Mouse (Mus musculus) limb, embryonic 13.5 days (tissue): ENCODE results near the gene Phactr1. TPM values are rescaled to one million over a fixed set of nuclear protein-coding genes. Genes with fewer than 3 reads are reported as not detected.

ENCODE experiments used
- ATAC-seq: fragments of 200-750 bp; cut with Nextera tagmentation; 2 replicates; pipeline ENCODE4 v1.8.0; 2017; ENCODE audit warnings: low read depth, moderate number of reproducible peaks, moderate TSS enrichment; ENCODE audit not compliant: low FRiP score
- H3K27ac ChIP-seq: fragments of 300-500 bp; sonication (generic); 2 replicates; pipeline ENCODE4 v1.5.1; 2015; ENCODE audit warnings: inconsistent platforms, mild to moderate bottlenecking, moderate library complexity
- H3K27me3 ChIP-seq: fragments of 300-500 bp; sonication (generic); 2 replicates; pipeline ENCODE4 v1.6.1; 2015; ENCODE audit warnings: mild to moderate bottlenecking, inconsistent platforms
- H3K36me3 ChIP-seq: fragments of 300-500 bp; sonication (generic); 2 replicates; pipeline ENCODE4 v1.6.1; 2015; ENCODE audit warnings: inconsistent platforms, mild to moderate bottlenecking, moderate library complexity
- H3K4me1 ChIP-seq: fragments of 300-500 bp; sonication (generic); 2 replicates; pipeline ENCODE4 v1.6.1; 2015; ENCODE audit warnings: inconsistent platforms
- H3K4me2 ChIP-seq: fragments of 300-500 bp; sonication (generic); replicated peaks from 2 replicates; pipeline ENCODE4 v1.6.1; 2015; ENCODE audit warnings: inconsistent platforms, mild to moderate bottlenecking, moderate library complexity
- H3K4me3 ChIP-seq: fragments of 300-500 bp; sonication (generic); 2 replicates; pipeline ENCODE4 v1.5.1; 2015; ENCODE audit warnings: moderate library complexity, mild to moderate bottlenecking, inconsistent platforms
- H3K9ac ChIP-seq: fragments of 300-500 bp; sonication (generic); 2 replicates; pipeline ENCODE4 v1.6.1; 2015; ENCODE audit warnings: mild to moderate bottlenecking, inconsistent platforms
- H3K9me3 ChIP-seq: fragments of 300-500 bp; sonication (generic); 2 replicates; pipeline ENCODE4 v1.6.1; 2016; ENCODE audit warnings: inconsistent platforms
- WGBS: fragments of 180-500 bp; shearing (Covaris S2); methylation state at CpG from one replicate; pipeline ENCODE4 v1.1.7; 2015; 5-methylcytosine and 5-hydroxymethylcytosine counted together
- polyA plus RNA-seq: library from polyadenylated mRNA; unstranded; fragments of >200 nt; fragmentation: Nextera tagmentation; extraction: Ambion mirVana; gene quantifications from 2 replicates; pipeline ENCODE4 v1.2.1, GENCODE M21; 2015

Gene Phactr1
- polyA plus RNA-seq, 1 experiment from 2014 or later = 8.8 TPM

DNA sequence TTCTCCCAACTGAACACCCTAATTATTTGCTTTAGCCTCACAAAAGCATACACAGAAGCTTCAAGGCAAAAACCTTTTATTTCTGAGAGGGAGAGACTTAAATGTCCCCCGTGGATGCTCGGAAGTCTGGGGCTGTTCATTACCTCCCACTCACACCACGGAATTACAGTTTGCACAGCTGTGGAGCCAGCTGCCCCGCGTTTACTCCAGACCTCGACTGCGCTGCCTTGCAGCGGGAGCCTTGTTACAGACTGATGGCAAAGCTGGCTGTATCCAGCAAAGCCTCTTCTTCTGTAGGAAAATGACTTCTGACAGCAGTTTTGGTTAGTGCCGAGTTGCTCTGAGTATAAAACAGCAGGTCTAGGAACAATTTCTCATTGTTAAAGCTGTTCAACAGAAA is 39.0 kb downstream of the Phactr1 start:
- H3K9ac ChIP-seq = no peak overlapping the region
- H3K27ac ChIP-seq = no peak overlapping the region
- no peak overlapping the region for H3K4me2 ChIP-seq
- H3K4me1 ChIP-seq = peaks cover 4% of the 10 kb centered on the region; the same call in 1 of the 2 replicates
- H3K4me3 ChIP-seq = no peak overlapping the region
- no peak for ATAC-seq
- H3K27me3 ChIP-seq = 0 out of 2 replicates have a peak, but pooled peaks cover 2% of the 10 kb centered on the region
- 16% methylated on average over 9 of the region's 9 CpGs for WGBS
- H3K36me3 ChIP-seq = no peaks in the 10 kb centered on the region
- H3K9me3 ChIP-seq = no peaks in the 10 kb centered on the region

DNA sequence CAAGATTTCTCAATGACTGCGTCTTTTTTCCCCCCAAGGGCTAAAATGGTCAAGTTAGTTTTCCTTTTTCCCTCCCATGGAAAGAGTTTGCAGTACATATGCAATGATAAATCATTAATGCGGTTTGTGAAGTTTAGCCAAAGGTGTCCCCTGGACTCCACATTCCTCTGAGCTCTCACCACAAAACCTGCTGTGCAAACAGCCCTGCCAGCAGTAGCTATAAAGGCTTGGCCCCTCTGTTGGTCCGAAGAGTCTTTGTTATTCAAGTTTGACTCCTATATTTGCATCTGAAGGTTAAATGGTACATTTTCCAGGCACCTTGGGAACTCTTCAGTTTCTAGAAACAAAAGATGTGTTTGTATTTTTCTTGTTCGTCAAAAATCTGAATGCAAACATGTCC is 39.7 kb downstream of the Phactr1 start:
- H3K9ac ChIP-seq = no peak overlapping the region
- H3K27ac ChIP-seq = no peak overlapping the region
- 41% methylated on average over 4 of the region's 4 CpGs for WGBS
- H3K4me1 ChIP-seq = peaks cover 4% of the 10 kb centered on the region; the same call in 1 of the 2 replicates
- ATAC-seq = no peak
- H3K36me3 ChIP-seq = no peaks in the 10 kb centered on the region
- H3K4me3 ChIP-seq = no peak overlapping the region
- 0 out of 2 replicates have a peak, but pooled peaks cover 2% of the 10 kb centered on the region for H3K27me3 ChIP-seq
- no peak overlapping the region for H3K4me2 ChIP-seq
- H3K9me3 ChIP-seq = no peaks in the 10 kb centered on the region

DNA sequence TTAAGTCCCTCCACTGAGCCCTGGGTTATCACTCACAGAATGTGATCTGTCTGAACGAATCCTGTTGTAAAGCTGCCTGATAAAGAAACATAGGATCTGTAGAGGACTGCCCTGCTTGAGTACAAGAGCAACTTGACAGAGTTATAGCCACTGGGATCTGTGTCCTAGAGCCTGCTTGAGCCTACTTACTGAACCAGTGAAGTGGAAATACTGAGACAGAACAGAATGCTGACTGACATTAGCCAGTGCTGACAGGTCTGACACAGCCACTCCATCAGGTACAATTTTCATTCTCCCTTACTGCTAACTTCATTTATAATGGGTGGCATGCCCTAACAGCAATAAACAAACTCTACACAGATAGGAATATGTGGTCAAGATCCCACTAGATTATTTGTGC is 40.2 kb downstream of the Phactr1 start:
- ATAC-seq = no peak
- 14% methylated on average over 1 of the region's 1 CpGs for WGBS

DNA sequence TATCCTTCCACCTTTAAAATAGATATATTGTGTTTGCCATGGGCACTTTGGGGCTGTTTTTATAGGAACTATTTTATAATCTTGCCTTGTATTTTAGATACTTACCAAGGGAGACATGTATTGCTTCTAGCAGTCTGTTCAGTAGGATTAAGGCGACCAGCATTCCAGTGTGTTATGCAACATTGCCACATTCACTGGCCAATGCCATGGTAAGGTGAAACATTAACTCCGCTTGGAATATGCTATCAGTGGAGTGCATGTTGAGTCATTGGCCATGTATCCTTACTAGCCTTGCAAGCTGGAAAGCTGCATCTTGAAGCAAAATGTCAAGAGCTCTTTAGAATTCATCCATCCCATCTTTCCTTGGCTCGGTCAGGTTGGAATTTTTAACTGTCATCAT is 43.6 kb downstream of the Phactr1 start:
- ATAC-seq = no peak
- Histone ChIP-seq H3K9me3 (no peaks in the 10 kb centered on the region), H3K27me3 (no peaks in the 10 kb centered on the region), H3K27ac (no peak overlapping the region), H3K4me1 (peaks cover 4% of the 10 kb centered on the region; the same call in 1 of the 2 replicates), H3K4me2 (no peak overlapping the region), H3K9ac (no peak overlapping the region), H3K4me3 (no peak overlapping the region), H3K36me3 (no peaks in the 10 kb centered on the region)
- 92% methylated on average over 3 of the region's 3 CpGs for WGBS

More for the DNA sequence above, 40.2 kb downstream of the Phactr1 start:
- Histone ChIP-seq H3K27ac (no peak overlapping the region), H3K36me3 (no peaks in the 10 kb centered on the region), H3K9me3 (no peaks in the 10 kb centered on the region), H3K9ac (no peak overlapping the region), H3K4me2 (no peak overlapping the region), H3K27me3 (0 out of 2 replicates have a peak, but pooled peaks cover 1% of the 10 kb centered on the region), H3K4me3 (no peak overlapping the region), H3K4me1 (peaks cover 4% of the 10 kb centered on the region; the same call in 1 of the 2 replicates)

DNA sequence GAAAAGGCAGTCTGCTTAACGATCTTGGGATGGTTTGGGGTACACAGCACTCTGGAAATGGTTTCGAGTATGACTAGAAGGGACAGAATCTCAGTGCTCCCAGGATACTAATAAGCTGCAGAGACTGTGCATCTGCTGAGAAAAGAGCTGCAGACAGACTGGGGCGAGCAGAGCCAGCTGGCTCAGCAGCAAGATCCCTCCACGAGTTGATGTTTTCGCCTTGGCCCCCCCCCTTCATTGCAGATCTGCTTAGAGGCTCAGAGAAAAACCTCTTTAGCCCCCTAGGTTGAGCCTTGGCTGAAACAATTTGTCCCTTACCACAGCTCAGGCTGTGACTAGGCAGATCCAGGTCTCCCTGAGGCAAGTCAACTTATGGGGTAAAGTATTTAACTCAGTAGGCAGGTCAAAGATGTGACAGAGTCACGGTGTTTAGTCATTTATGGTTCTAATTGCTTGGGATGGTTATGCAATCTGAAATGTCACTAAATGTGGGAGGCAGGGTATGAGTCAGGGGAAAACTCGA is 45.3 kb downstream of the Phactr1 start:
- Histone ChIP-seq H3K9ac (no peak overlapping the region), H3K36me3 (no peaks in the 10 kb centered on the region), H3K4me3 (no peak overlapping the region), H3K4me1 (no peaks in the 10 kb centered on the region; the same call in 1 of the 2 replicates), H3K9me3 (no peaks in the 10 kb centered on the region), H3K27ac (no peak overlapping the region), H3K27me3 (no peaks in the 10 kb centered on the region), H3K4me2 (no peak overlapping the region)
- no peak for ATAC-seq
- WGBS = 56% methylated on average over 7 of the region's 7 CpGs

DNA sequence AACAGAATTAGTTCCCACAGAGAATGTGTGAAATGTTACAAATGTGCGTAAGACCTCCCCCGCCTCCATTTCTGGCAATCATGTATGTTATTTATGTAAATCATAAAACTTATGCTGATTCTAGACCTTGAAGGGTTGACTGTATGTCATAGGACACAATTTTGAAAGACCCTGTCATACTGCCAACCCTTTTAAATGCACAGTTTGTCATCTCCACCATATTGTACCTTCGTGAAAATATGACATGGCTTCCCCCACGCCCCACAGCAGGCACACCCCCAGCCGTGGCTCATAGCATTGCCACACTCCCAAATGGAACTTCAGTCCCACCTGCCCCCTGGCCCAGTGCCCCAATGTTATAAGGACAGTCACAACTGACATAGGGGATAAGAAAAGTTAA is 57.1 kb downstream of the Phactr1 start:
- H3K9me3 ChIP-seq = no peaks in the 10 kb centered on the region
- no peak overlapping the region for H3K4me3 ChIP-seq
- no peak overlapping the region for H3K9ac ChIP-seq
- WGBS = 88% methylated on average over 5 of the region's 5 CpGs
- H3K27me3 ChIP-seq = no peaks in the 10 kb centered on the region
- no peak overlapping the region for H3K4me2 ChIP-seq
- H3K36me3 ChIP-seq = no peaks in the 10 kb centered on the region
- no peaks in the 10 kb centered on the region for H3K4me1 ChIP-seq
- H3K27ac ChIP-seq = no peak overlapping the region
- ATAC-seq = no peak

DNA sequence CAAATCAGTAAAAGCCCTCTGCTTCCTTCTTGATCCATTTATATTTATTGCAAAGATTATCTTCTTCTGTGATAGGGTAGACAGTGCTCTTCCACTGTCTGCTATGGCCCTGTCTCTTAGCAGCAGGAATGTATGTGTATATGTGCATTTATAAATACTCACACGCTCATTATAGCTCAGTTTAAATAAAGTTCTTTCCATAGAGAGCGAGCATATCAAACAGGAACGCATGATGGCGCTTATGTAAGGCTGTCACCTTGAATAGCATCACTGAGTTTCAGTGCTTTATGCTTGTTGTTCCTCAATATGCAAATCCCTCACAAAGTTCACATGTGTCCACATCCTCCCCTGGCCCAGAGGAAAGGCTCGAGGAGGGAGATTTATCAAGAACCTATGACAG is 57.7 kb downstream of the Phactr1 start:
- WGBS = 83% methylated on average over 5 of the region's 5 CpGs
- Histone ChIP-seq H3K4me1 (no peaks in the 10 kb centered on the region), H3K27ac (no peak overlapping the region), H3K4me2 (no peak overlapping the region), H3K4me3 (no peak overlapping the region), H3K27me3 (no peaks in the 10 kb centered on the region), H3K9ac (no peak overlapping the region), H3K36me3 (no peaks in the 10 kb centered on the region), H3K9me3 (no peaks in the 10 kb centered on the region)
- ATAC-seq = no peak

DNA sequence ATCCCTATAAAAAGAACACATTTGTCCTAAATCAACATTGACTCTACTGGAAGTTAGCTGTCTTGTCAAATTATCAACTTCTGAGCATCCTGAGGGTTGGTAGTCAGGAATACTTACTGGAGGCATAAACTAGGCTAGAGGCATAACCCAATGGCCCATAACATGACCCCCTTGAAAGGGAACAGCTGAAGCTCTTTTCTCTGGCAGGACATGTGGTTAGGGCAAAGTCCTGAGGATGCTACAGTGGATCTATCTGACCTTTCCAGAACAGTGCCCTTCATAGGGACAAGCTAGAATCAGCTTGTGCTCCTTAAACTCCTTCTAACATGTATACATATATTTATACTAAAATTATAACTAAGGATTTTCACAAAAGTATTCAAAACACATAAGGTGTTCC is 61.8 kb downstream of the Phactr1 start:
- Histone ChIP-seq H3K36me3 (no peaks in the 10 kb centered on the region), H3K27ac (no peak overlapping the region), H3K4me1 (no peaks in the 10 kb centered on the region), H3K4me2 (no peak overlapping the region), H3K27me3 (no peaks in the 10 kb centered on the region), H3K4me3 (no peak overlapping the region), H3K9me3 (no peaks in the 10 kb centered on the region), H3K9ac (no peak overlapping the region)
- ATAC-seq = no peak

DNA sequence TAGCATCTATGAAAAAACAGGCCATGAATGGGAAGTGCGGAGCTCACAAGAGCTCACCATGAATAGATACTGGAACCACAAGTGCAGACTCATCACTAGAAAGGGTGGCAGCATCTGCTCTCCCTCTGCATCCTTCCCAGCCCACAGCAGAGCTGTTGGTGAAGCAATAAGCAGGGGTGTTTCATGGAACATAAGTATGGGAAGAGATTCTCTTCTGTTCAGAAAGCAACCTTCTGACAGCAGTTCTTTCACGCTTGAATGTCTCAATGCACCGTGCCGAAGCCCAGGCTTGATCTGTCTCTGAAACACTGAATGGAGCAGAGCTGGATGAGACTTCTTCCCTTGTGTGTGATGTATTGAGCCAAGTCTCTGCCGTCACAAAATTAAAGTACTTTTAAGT is 64.0 kb downstream of the Phactr1 start:
- 91% methylated on average over 5 of the region's 5 CpGs for WGBS
- no peak for ATAC-seq

DNA sequence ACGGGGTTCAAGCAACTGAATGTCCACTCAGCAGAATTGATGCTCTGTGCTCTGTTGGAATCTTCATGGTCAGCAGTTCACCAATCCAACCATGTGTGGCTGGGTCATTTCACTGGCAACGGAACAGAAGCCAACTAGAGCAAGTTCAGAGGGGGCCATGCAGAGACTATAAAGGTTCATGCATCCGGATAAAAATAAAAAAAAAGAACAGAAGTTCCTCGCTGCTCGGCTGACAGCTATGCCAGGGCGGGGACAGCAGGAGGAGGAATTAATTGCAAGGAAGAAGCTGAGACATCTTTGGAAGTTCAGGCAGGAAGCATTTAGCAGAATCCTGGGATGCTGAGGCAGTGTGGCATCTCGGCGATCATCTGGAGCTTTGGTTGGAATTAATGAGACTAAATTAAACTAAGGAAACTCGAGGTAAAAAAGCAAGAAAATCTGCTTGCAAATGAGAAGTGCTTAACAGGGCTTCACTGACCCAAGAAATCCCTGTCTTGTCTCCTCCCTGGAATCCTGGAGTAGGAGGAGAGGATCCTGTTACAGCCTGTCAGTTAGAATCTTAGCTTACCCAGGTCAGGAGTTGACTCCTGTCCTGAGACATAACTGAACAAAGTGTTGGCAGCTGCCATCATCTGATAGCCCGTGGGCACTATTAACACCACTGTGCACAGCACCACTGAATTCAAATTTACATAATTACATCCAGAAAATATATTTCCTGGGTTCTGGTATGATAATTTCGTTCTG is 77.4 kb downstream of the Phactr1 start:
- Histone ChIP-seq H3K27ac (no peak overlapping the region), H3K4me2 (0 out of 2 replicates have a peak overlapping the region, but pooled peaks have one; percentile 3), H3K36me3 (no peaks in the 10 kb centered on the region), H3K9me3 (no peaks in the 10 kb centered on the region), H3K9ac (no peak overlapping the region), H3K4me1 (peaks cover 13% of the 10 kb centered on the region), H3K27me3 (peaks cover 6% of the 10 kb centered on the region; the same call in 1 of the 2 replicates), H3K4me3 (no peak overlapping the region)
- ATAC-seq = no peak
- WGBS = 27% methylated on average over 11 of the region's 11 CpGs

More for the DNA sequence above, 64.0 kb downstream of the Phactr1 start:
- Histone ChIP-seq H3K4me3 (no peak overlapping the region), H3K27ac (no peak overlapping the region), H3K9ac (no peak overlapping the region), H3K9me3 (no peaks in the 10 kb centered on the region), H3K4me1 (no peaks in the 10 kb centered on the region), H3K4me2 (no peak overlapping the region), H3K27me3 (0 out of 2 replicates have a peak, but pooled peaks cover 7% of the 10 kb centered on the region), H3K36me3 (no peaks in the 10 kb centered on the region)

DNA sequence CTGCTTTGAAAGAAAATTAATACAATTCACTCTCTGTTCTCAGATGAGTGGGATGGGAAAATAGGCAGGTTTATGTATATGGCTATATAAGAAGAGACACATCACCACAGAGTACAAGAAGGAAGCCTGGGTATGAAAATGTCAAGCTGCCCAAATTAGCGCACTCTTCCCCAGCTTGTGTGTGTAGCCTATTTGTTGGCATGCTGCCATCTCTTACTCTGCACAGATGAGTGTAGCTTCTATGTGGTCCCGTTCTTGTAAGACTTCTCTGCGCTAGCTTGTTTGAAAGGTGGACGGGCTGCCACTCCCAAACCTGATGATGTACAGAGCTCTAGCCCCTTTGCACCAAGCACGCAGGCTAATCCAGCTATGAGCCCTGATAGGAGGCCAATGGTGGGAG is 78.7 kb downstream of the Phactr1 start:
- peaks cover 13% of the 10 kb centered on the region for H3K4me1 ChIP-seq
- H3K36me3 ChIP-seq = no peaks in the 10 kb centered on the region
- no peak overlapping the region for H3K4me3 ChIP-seq
- ATAC-seq = no peak
- 64% methylated on average over 5 of the region's 5 CpGs for WGBS
- no peaks in the 10 kb centered on the region for H3K9me3 ChIP-seq
- H3K4me2 ChIP-seq = no peak overlapping the region
- H3K27me3 ChIP-seq = peaks cover 6% of the 10 kb centered on the region; the same call in 1 of the 2 replicates
- no peak overlapping the region for H3K27ac ChIP-seq
- H3K9ac ChIP-seq = no peak overlapping the region

DNA sequence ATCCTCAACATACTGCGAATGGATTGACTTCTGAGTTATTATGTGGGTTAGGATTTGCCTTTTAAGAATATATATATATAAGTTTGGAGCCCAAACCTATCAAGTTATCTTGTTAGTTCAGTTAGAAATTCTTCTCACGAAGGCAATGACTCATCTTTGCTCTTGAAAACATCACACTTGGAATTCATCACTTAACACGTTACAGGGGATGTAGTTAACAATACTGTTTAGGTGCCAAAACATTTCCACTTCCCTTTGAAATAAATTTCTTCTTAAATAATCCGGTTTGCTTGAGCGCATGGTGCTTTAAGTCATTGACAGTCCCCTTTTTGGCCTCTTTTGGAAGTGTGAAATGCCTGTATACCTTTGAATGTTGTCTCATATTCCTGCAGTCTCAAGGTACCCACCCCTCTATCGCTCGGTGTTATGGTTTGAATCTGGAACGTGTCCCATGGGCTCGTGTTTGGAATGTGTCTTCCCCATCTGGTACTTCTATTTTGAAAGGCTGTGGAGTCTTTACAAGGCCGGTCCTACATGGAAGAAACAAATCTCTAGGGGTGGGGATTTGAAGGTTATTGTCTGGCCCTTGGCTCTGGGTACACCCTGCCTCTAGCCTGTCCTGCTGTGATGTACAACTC is 80.6 kb downstream of the Phactr1 start:
- 78% methylated on average over 10 of the region's 10 CpGs for WGBS
- no peaks in the 10 kb centered on the region for H3K36me3 ChIP-seq
- peaks cover 8% of the 10 kb centered on the region; the same call in 1 of the 2 replicates for H3K4me1 ChIP-seq
- no peak for ATAC-seq
- H3K27me3 ChIP-seq = peaks cover 8% of the 10 kb centered on the region; the same call in 1 of the 2 replicates
- no peaks in the 10 kb centered on the region for H3K9me3 ChIP-seq
- no peak overlapping the region for H3K27ac ChIP-seq
- no peak overlapping the region for H3K4me3 ChIP-seq
- H3K4me2 ChIP-seq = no peak overlapping the region
- H3K9ac ChIP-seq = no peak overlapping the region
